Mouse (Mus musculus): ENCODE results near the gene Cbl. TPM values are rescaled to one million over a fixed set of nuclear protein-coding genes. Genes with fewer than 3 reads are reported as not detected.
A peak's percentile ranks its signal among the peaks of the same experiment; 100 is the strongest.

The Cbl gene
- polyA plus RNA-seq, 1 experiment from 2014 or later, result 19.7 TPM

DNA sequence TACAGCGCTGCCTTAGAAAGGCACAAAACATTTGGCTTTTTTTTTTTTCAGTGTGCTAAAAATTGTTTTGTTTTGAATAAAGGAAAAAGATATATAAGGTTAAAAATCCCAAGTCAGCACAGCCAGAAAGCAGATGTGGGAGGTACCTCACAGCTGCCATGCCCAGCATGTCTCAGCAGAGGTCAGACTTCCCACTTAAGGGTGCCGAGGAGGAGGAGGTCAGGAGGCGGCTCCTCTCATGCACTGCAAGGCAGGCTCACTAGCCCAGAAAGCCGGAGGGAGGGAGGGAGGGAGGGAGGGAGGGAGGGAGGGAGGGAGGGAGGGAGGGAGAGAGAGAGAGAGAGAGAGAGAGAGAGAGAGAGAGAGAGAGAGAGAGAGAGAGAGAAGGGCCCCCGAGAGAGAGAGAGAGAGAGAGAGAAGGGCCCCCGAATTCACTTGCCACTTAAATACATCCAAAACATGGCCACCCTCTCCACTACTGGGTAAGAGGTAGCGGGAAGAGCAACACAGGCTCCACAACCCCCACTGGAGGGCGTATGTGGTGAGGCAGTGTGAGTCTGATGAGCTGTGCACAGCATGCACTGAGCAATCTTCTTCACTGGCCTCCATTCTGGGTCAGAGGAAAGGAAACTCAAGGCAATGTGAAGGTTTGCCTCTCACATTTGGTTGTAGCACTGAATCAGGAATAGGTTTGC lies 89.7 kb downstream of the Cbl start:
- no peak for ATAC-seq (ENCODE audit: low read depth)
- no peaks in the 10 kb centered on the region for H3K9me3 ChIP-seq (ENCODE audit: control insufficient read depth, low read length)
- 40% methylated on average over 7 of the region's 8 CpGs for WGBS

DNA sequence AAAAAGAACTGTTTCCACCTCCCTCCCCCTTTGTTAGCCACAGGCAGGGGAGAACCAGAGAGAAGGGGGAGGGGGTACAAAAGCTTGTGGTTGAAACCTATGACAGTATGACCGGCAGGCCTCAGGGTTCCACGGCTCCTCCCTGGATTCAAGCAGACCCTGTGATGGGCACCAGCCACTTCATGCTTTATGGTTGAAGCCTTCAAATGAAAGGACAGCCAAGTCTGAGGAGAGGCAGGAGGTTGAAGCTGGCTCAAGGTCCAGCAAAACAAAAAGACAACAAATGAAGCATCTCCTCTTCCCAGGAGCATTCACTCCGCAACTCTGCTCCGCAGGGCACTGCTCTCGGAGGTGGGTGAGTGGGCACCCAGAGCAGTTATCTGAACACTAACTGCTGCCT lies 90.4 kb downstream of the Cbl start:
- H3K27ac ChIP-seq (ENCODE audit: low read depth, low read length), result no peak overlapping the region
- H3K9ac ChIP-seq (replicated peaks; ENCODE audit: low read depth, low read length), result no peak overlapping the region
- ATAC-seq (ENCODE audit: low read depth), result no peak
- H3K27me3 ChIP-seq (ENCODE audit: control insufficient read depth, insufficient read depth, low read length), result no peaks in the 10 kb centered on the region
- 83% methylated on average over 5 of the region's 5 CpGs for WGBS
- H3K36me3 ChIP-seq (ENCODE audit: control insufficient read depth, insufficient read depth, low read length), result peaks cover 14% of the 10 kb centered on the region; the same call in 1 of the 2 replicates
- H3K4me1 ChIP-seq (ENCODE audit: control insufficient read depth, insufficient read depth, low read length), result no peaks in the 10 kb centered on the region
- H3K9me3 ChIP-seq (ENCODE audit: control insufficient read depth, low read length), result no peaks in the 10 kb centered on the region
- no peak overlapping the region for H3K4me3 ChIP-seq (ENCODE audit: low read depth, low read length)
- H3K4me2 ChIP-seq (ENCODE audit: low read depth, low read length), result no peak overlapping the region

More for the DNA sequence above, 89.7 kb downstream of the Cbl start:
- H3K4me1 ChIP-seq (ENCODE audit: control insufficient read depth, insufficient read depth, low read length), result no peaks in the 10 kb centered on the region
- H3K36me3 ChIP-seq (ENCODE audit: control insufficient read depth, insufficient read depth, low read length), result peaks cover 18% of the 10 kb centered on the region; the same call in 1 of the 2 replicates
- no peak overlapping the region for H3K9ac ChIP-seq (replicated peaks; ENCODE audit: low read depth, low read length)
- H3K4me3 ChIP-seq (ENCODE audit: low read depth, low read length), result no peak overlapping the region
- no peak overlapping the region for H3K27ac ChIP-seq (ENCODE audit: low read depth, low read length)
- no peaks in the 10 kb centered on the region for H3K27me3 ChIP-seq (ENCODE audit: control insufficient read depth, insufficient read depth, low read length)
- no peak overlapping the region for H3K4me2 ChIP-seq (ENCODE audit: low read depth, low read length)

DNA sequence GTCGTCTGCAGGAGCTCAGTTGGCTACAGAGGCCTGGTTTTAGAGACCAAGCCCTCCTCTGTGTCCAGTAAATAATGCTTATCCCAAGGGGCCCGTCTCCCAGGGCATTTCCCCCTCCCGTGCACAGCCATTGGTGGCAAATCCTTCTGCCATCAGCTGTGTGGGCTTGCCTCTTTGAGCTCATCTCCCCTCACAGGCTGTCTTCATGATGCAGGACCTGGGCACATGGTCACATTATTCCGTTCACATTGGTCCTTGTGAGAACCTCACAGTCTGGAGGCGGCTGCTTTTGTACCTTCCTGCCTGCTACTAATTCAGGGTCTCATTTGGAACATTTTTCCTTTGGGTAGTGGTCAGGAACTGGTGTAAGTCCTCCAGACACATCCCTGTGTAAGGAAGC lies 91.9 kb downstream of the Cbl start:
- Histone ChIP-seq H3K36me3 (ENCODE audit: control insufficient read depth, insufficient read depth, low read length) (peaks cover 11% of the 10 kb centered on the region; the same call in 1 of the 2 replicates), H3K27me3 (ENCODE audit: control insufficient read depth, insufficient read depth, low read length) (no peaks in the 10 kb centered on the region), H3K4me2 (ENCODE audit: low read depth, low read length) (no peak overlapping the region), H3K9ac (replicated peaks; ENCODE audit: low read depth, low read length) (no peak overlapping the region), H3K4me1 (ENCODE audit: control insufficient read depth, insufficient read depth, low read length) (no peaks in the 10 kb centered on the region), H3K9me3 (ENCODE audit: control insufficient read depth, low read length) (no peaks in the 10 kb centered on the region), H3K4me3 (ENCODE audit: low read depth, low read length) (no peak overlapping the region), H3K27ac (ENCODE audit: low read depth, low read length) (no peak overlapping the region)
- 64% methylated on average over 5 of the region's 5 CpGs for WGBS
- ATAC-seq (ENCODE audit: low read depth), result no peak

DNA sequence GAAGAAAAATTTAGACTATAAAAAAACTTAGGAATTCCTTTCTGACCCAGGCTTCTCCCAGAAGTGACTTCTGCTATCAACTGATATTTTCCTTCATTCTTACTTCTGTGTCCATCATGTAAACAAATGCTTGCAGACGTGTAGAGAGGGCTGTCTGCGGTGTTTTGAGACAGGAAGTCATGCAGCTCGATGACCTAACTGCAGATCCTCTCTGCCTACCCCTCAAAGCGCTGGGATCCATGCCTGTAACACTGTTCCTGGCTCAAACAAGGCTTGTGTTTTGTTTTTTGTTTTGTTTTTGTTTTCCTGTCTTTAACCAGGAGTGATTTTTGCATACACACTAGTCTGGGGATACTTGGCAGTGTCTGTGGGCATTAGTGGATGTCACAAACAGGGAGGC lies 96.0 kb downstream of the Cbl start:
- Histone ChIP-seq H3K27me3 (ENCODE audit: control insufficient read depth, insufficient read depth, low read length) (peaks cover 23% of the 10 kb centered on the region), H3K9ac (replicated peaks; ENCODE audit: low read depth, low read length) (no peak overlapping the region), H3K27ac (ENCODE audit: low read depth, low read length) (no peak overlapping the region), H3K9me3 (ENCODE audit: control insufficient read depth, low read length) (no peaks in the 10 kb centered on the region), H3K4me3 (ENCODE audit: low read depth, low read length) (no peak overlapping the region), H3K36me3 (ENCODE audit: control insufficient read depth, insufficient read depth, low read length) (0 out of 2 replicates have a peak, but pooled peaks cover 7% of the 10 kb centered on the region), H3K4me2 (ENCODE audit: low read depth, low read length) (no peak overlapping the region), H3K4me1 (ENCODE audit: control insufficient read depth, insufficient read depth, low read length) (peaks cover 13% of the 10 kb centered on the region)
- no peak for ATAC-seq (ENCODE audit: low read depth)
- WGBS, result 83% methylated on average over 4 of the region's 4 CpGs

DNA sequence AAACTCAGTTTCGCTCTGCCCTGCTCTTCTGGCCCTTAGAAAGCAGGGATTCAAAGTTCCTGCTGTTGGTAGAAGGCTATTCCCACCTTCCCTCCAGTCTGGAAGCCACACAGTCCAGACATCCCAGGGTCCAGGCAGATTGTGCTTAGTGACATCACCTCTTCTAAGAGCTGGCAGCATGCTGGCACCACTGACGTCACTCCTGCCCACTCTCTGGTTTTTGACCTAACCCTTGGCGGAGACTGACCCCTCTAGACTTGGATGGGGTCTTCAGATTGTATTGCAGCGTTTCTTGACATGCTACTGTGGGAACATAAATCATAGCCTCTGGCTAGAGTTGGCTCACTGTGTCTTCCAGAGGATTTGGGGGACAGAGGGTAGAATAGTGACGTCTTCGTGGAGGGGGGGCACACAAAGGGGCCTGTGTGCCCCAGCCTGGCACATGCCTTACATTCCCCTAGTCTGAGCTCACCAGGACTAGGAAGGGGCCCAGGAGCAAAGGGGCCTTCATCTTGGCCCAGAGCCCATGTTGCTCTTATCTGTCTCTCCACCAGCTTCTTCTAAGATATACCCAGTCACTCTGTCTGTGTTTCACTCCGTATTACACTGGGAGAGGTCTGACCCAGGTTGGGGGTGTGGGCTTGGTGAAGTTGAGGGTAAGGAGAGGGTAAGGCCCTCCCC lies 98.0 kb downstream of the Cbl start:
- H3K27me3 ChIP-seq (ENCODE audit: control insufficient read depth, insufficient read depth, low read length), result peaks cover 29% of the 10 kb centered on the region
- H3K9me3 ChIP-seq (ENCODE audit: control insufficient read depth, low read length), result no peaks in the 10 kb centered on the region
- H3K9ac ChIP-seq (replicated peaks; ENCODE audit: low read depth, low read length), result no peak overlapping the region; the same call in 1 of the 2 replicates
- peak overlapping the region; percentile 82 for H3K4me2 ChIP-seq (ENCODE audit: low read depth, low read length)
- H3K4me1 ChIP-seq (ENCODE audit: control insufficient read depth, insufficient read depth, low read length), result peaks cover 13% of the 10 kb centered on the region
- no peak overlapping the region; the same call in 1 of the 2 replicates for H3K27ac ChIP-seq (ENCODE audit: low read depth, low read length)
- peak; percentile 21; the same call in 1 of the 2 replicates for ATAC-seq (ENCODE audit: low read depth)
- WGBS, result 50% methylated on average over 7 of the region's 7 CpGs
- H3K4me3 ChIP-seq (ENCODE audit: low read depth, low read length), result peak overlapping the region; percentile 41
- no peaks in the 10 kb centered on the region for H3K36me3 ChIP-seq (ENCODE audit: control insufficient read depth, insufficient read depth, low read length)

DNA sequence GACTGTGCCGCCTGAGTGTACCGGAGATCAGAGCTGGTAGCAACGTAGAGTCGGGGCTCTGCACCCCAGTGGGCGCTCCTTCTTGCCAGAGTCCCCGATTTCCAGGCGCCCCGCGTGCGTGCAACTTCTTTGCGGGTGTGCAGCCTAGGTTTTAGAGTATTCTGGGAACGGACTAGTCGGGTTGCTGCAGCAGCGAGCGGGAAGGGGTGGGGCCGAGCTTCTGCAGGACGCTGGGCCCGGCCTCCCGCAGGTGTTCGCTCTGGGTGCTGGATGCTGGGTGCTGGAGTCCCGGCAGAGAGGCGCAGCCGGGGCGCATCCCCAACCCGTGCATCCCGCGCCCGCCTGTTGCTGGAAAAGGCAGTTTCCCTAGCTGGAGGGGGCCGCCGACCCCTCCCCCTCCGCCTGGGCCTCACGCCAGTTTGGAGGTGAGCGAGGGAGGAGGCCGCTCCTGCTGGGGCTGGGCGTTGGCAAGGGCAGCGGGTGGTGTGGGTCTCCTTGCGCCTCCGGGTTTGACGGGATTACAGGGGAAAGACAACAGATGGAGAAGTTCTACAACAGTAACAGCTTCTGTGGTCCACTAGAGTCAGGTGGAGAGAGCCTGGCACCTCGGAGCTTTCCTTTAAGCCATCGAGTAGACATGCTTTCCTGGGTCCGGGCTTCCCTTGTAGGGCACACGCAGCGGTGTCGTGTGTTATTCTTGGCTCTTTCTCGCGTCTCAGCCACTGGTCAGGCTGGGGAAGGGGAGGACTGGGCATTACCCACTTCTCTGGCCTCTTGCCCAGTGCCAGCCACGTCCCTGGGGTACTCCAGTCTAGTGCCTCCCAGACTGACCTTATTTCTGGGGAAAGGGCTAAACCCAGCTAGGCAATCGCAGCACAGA lies 98.8 kb downstream of the Cbl start:
- peak; percentile 28 for ATAC-seq (ENCODE audit: low read depth)
- H3K4me3 ChIP-seq (ENCODE audit: low read depth, low read length), result peak overlapping the region; percentile 41
- H3K27me3 ChIP-seq (ENCODE audit: control insufficient read depth, insufficient read depth, low read length), result peaks cover 29% of the 10 kb centered on the region
- no peaks in the 10 kb centered on the region for H3K36me3 ChIP-seq (ENCODE audit: control insufficient read depth, insufficient read depth, low read length)
- peaks cover 15% of the 10 kb centered on the region for H3K4me1 ChIP-seq (ENCODE audit: control insufficient read depth, insufficient read depth, low read length)
- peak overlapping the region; percentile 53 for H3K9ac ChIP-seq (replicated peaks; ENCODE audit: low read depth, low read length)
- H3K4me2 ChIP-seq (ENCODE audit: low read depth, low read length), result peak overlapping the region; percentile 82
- no peaks in the 10 kb centered on the region for H3K9me3 ChIP-seq (ENCODE audit: control insufficient read depth, low read length)
- 2% methylated on average over 48 of the region's 49 CpGs for WGBS
- no peak overlapping the region; the same call in none of the 2 replicates for H3K27ac ChIP-seq (ENCODE audit: low read depth, low read length)

DNA sequence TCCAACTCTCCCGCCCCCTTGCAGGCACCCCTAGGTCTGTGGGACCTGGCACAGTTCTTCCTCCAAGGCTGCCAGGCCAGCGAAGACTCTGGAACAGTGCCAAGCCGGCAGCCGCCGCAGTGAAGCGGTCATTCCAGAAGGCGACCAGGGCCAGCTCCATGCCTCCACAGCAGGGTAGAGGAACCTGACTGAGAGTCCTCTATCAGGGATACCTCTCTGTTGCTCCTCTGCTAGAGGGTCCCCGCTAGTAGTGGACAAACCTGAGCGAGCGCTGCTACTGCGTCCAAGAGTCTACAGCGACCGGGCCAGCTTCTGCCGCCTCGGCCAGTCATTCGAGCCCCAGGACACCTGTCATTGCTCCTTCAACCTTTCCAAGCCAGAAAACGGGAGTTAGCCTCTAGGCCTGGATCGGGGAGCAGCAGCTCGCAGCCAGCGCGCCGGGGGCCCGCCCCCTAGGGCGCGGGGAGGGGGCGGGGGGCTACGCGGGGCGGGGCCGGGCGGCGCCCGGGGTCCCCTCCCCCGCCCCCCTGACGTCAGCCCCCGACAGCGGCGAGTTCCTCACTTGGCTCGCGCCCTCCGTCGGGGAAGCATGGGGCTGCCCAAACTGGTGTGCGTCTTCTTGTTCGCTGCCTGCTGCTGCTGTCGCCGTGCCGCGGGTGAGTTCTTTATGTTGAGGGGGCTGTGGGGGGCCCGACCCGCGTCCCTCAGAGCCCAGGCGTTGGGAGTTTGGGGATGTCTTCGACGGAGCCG lies 99.6 kb downstream of the Cbl start, which contains the start of gene Mcam:
Gene Mcam (plus strand): TSS at position 369 of the 750 bp plus-strand sequence.
- peaks cover 19% of the 10 kb centered on the region for H3K4me1 ChIP-seq (ENCODE audit: control insufficient read depth, insufficient read depth, low read length)
- H3K27me3 ChIP-seq (ENCODE audit: control insufficient read depth, insufficient read depth, low read length), result peaks cover 29% of the 10 kb centered on the region
- peak within 1 kb of the TSS; percentile 12; the same call in 1 of the 2 replicates for H3K27ac ChIP-seq (ENCODE audit: low read depth, low read length)
- peak within 1 kb of the TSS; percentile 53 for H3K9ac ChIP-seq (replicated peaks; ENCODE audit: low read depth, low read length)
- peak within 1 kb of the TSS; percentile 82 for H3K4me2 ChIP-seq (ENCODE audit: low read depth, low read length)
- ATAC-seq (ENCODE audit: low read depth), result peak; percentile 29; the same call in 1 of the 2 replicates
- H3K9me3 ChIP-seq (ENCODE audit: control insufficient read depth, low read length), result no peaks in the 10 kb centered on the region
- H3K36me3 ChIP-seq (ENCODE audit: control insufficient read depth, insufficient read depth, low read length), result no peaks in the 10 kb centered on the region
- peak within 1 kb of the TSS; percentile 41 for H3K4me3 ChIP-seq (ENCODE audit: low read depth, low read length)
- 1% methylated on average over 45 of the region's 55 CpGs for WGBS

DNA sequence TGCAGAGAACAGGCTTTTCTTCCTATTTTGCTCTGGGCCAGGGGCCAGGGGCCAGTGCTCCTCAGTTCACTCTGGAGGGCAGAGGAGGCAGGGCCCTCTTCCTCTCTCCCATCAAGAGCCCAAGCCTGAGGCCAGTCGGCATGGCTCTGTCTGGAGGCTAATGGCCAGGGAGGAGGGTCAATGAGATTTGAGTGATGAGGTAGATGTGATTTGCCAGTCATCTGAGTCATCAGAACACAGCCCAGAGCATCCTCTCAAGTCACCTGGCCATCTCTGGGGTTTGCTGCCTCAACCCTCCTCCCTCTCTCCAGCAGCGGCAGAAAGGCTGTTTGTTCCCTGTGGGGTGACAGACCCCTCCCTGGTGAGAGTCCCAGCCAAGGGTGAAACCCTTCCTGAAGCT lies 100.6 kb downstream of the Cbl start:
- Histone ChIP-seq H3K36me3 (ENCODE audit: control insufficient read depth, insufficient read depth, low read length) (no peaks in the 10 kb centered on the region), H3K4me2 (ENCODE audit: low read depth, low read length) (peak overlapping the region; percentile 82; the same call in 1 of the 2 replicates), H3K27me3 (ENCODE audit: control insufficient read depth, insufficient read depth, low read length) (peaks cover 29% of the 10 kb centered on the region), H3K27ac (ENCODE audit: low read depth, low read length) (no peak overlapping the region), H3K4me3 (ENCODE audit: low read depth, low read length) (peak overlapping the region; percentile 41; the same call in 1 of the 2 replicates), H3K9me3 (ENCODE audit: control insufficient read depth, low read length) (no peaks in the 10 kb centered on the region), H3K4me1 (ENCODE audit: control insufficient read depth, insufficient read depth, low read length) (peaks cover 19% of the 10 kb centered on the region), H3K9ac (replicated peaks; ENCODE audit: low read depth, low read length) (no peak overlapping the region)
- ATAC-seq (ENCODE audit: low read depth), result no peak
- 0% methylated on average over 2 of the region's 2 CpGs for WGBS
